Mouse (Mus musculus): ENCODE data around the gene Skap1.
"Not testable (repeated sequence)": the region's sequence is repeated elsewhere in the genome, so short reads cannot be mapped to it uniquely, and the experiment has no call there.

Skap1 gene

DNA sequence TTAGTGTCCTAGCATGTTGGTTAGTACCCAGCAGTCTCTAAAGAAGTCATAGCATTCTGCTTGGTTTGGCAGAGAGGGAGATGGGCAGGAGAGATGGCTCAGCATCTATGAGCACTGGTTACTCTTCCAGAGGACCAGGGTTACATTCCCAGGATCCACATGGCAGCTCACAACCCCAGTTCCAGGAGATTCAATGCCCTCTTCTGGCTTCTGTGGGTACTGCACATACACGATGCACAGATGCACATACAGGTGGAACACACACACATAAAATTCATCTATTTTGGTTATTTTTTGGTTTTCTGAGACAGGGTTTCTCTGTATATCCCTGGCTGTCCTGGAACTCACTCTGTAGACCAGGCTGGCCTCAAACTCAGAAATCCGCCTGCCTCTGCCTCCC, 290.9 kb downstream of the Skap1 start:
- DNase-seq (ENCODE audit: low read depth): no peak

DNA sequence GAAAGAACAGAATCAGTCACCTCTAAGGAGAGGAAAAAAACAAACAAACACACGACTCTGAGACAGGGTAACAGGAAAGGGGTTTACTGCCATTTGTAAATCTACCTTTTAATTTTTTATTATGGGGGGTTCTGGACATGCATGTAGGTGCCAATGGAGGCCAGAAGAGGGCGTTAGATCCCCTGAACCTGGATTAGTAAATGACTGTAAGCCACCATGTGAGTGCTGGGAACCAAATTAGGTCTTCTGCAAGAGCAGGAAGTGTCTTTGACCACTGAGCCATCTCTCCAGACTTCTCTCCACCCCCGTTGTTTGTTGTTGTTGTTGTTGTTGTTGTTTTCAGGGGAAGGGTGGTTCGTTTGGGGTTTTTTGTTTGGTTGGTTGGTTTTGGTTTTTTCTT, 293.0 kb downstream of the Skap1 start:
- no peak for DNase-seq (ENCODE audit: low read depth)

DNA sequence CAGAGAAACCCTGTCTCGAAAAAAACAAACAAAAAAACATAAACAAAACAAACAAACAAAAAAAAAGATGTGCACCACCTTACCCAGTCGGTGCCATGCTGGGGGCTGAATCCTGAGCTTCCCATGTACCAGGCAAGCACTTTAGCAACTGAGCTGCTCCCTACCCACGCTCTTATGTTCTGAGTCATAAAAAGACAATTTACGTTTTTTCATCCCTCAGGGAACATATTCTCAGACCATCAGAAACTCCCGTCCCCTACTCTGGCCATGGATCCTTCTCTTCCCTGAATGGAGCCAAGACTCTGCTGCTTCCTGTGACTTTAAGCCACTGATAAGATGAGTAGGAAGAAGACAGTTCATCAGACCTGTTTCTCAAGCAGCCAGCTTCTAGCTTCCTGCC, 294.0 kb downstream of the Skap1 start:
- DNase-seq (ENCODE audit: low read depth): no peak

DNA sequence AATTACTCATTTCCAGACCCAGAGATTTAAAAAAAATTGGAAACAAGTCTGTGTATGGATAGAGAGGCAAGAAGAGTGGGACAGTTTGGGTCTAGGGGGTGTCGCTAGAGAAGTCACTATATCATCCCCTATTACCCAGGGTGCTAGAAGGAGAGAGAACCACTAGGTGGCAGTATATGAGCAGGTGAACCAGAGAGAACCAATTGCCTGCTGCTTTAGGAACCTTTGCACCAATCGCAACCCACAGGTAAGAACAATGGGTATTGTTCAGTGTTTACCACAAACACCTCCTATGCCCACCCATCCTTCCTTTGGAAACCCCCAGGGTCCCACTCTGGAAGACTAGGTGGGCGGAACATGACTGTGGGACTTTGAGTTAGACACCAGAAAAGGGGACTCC, 295.6 kb downstream of the Skap1 start:
- DNase-seq (ENCODE audit: low read depth): no peak

DNA sequence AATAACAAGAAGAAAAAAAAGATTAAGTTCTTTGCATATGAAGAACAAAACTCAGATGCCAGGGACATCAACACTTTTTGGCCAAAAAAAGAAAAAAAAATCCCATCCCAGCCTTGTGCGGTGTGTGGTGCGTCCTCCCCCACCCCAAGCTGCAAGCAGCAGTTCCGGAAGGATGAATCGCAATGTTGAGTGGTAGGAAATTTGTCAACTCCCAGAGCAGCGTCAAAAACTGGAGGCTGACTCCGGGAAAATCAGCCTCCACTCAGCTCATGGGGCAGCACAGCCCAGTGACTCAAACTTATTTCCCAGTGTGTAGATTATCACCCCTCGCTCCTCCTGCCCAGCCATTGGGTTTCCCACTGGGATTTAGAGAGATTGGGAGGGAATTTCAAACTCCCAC, 297.6 kb downstream of the Skap1 start:
- DNase-seq (ENCODE audit: low read depth): no peak

DNA sequence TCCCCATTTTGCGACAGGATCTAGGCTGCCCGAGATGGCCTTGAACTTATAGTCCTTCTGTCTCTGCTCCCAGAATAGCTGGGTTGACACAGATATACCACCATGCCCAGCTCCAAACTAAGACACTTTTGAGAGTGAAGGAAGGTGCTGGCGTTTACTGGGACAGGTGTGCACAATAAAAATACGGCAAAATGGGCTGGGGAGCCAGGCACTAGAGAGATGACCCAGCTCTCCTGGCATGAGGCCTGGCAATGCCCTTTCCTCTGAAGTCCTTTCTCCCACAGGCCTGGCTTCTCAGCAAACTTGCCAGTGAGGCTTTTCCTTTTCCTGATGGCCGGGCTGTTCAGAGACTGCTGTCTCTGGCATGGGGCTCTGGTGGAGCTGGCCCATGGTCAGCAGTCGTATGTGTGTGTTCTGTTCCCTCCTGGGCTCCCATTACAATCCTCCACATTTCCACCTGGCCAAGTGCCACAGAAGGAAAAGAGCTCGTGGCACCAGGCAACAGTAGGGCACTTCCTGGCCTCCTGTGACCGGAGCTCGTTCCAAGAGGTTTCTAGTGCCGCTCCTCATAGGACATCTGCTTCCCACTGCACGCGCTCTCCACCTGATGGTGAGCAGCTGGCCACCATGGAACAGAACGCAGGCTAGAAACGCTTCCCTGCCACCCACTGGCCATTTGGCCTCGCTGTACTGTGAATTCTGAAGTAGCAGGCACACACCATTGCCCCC, 298.5 kb downstream of the Skap1 start:
- no peak for DNase-seq (ENCODE audit: low read depth)

DNA sequence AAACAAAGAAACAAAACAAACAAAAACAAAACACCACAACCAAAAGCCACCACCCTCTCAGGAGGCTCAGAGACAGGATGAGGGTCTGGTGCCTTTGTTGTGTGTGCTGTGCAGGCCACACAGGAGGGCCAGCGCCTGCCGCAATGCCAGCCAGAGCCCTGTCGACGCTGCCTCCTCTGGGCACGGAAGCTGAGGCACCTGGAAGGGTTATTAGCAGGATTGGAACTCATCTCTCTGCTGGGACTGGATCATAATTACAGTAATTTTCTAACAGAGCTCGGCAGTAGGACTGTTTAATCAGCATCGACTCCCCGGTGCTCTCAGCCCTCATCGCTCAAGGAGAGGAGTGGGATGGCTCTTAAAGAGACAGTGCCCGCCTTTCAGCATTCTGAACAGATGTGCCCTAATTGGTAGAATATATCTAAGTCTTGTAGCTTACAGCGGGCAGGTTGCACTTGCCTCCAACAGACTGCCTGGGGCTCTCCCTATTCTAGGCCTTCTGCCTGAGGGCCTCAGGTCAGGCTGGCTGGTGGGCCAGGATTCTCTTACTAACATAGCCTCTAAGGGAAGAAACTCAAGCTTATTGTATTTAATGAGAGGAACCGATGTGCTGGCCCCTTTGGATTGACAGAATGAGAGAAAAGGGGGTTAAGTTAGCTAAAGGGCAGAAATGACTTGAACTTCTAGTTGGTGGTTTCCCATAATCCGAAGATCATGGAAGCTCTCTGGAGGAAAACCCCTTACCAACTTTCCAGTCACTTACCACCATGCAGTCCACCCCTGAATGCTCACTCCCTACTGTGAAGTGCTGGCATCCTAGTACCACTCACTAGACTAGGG, 300.3 kb downstream of the Skap1 start:
- no peak for DNase-seq (ENCODE audit: low read depth)

DNA sequence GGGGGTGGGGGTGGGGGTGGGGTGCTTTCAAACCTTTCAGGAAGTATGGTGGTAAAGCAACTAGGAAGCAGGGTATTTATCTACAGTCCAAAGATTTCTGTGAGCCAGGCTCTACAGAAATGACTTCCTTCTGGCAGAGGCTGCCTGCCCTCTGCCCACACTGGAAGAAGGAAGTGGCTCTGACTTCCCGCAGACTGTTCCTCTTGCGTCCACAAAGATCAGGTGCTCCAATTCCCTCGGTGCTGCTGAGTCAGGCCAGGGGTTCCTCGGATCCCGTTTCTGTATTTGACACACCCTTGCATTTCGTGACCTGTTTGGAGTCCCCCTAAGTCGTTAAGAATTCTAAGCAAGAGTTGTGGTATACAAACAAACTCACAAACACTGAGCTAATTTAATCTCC, 301.3 kb downstream of the Skap1 start:
- DNase-seq (ENCODE audit: low read depth): no peak

DNA sequence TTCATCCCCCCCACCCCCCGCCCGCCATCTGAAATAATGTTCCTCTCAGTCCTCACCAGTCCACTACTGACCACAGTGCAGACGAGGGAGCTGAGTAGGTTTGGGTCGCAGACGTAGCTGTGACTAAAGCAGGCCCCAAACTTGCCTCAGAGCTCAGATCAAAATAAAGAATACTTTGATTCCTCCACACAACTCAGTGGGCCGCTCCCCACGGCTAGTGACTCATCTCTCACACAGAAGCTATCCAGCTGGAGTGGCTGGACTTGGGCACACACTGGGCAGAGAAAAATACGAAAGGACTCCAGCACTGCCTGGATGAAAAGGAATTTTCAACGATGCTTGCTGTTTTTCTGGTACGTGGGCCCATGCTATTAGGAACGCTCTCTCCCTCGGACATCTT, 302.2 kb downstream of the Skap1 start:
- DNase-seq (ENCODE audit: low read depth): peak; percentile 93

DNA sequence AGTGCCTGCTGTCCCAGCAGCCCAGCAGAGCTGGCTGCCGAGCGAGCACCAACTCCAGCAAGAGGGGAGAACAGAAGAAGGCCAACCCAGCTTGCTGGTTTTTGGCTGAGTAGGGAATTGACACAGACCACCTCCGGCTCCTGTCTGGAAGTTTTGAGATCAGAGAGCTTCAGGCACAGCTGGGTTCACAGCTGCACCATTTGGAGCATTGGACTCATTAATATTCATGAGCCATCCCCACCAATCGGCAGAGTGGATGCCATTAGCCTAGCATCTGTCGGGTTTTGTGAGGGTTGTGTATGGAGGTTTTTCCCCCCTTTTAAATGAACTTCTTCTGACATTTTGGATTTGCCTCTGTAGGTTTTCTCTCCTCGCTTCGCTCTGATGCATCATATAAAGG, 302.7 kb downstream of the Skap1 start:
- no peak for DNase-seq (ENCODE audit: low read depth)

DNA sequence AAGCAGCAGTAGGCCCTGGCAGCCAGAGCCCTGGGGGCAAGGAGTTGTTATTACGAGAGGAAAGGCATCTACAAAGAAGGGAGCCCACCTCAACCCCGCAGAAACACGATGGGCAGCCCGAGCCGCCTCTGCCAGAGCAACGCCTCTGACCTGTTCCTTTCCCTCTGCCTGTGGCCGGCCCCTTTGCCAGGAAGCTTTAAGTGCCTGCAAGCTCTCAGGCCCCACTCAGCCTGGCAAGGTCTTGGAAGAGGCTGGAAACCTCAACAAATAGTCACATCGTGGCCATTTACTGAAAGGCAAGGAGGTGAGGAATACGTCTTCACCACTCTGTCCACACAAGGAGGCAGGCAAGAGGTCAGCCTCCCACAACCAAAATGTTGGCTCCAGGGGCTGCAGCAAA, 303.8 kb downstream of the Skap1 start:
- no peak for DNase-seq (ENCODE audit: low read depth)

DNA sequence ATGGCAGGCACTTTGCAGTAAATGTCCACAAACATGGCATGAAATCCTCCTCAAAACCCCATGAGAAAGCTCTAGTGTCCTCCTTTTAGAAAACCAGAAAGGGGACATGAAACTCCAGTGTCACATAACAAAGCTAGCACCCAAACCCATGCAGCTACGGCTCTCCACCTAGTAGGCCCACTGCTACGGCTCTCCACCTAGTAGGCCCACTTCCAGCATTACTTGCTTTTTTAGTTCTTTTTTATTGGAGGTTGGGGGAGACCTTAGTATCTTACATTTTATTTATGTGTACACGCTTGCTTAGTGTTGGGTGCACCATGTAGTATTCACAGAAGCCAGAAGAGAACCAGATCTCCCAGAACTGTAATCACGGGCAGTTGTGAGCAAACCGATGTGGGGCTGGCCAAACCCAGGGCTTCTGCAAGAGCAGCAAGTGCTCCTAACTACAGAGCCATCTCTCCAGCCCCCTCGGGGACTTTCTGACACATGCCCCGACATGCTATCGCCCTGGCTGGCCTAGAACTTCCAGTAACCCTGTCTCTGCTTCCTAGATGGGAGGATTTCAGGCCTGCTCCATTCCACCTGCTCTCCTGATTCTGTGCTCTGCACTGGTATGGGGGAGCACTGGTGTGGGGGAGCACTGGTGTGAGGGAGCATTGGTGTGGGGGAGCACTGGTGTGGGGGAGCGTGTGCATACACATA, 307.0 kb downstream of the Skap1 start:
- no peak for DNase-seq (ENCODE audit: low read depth)

DNA sequence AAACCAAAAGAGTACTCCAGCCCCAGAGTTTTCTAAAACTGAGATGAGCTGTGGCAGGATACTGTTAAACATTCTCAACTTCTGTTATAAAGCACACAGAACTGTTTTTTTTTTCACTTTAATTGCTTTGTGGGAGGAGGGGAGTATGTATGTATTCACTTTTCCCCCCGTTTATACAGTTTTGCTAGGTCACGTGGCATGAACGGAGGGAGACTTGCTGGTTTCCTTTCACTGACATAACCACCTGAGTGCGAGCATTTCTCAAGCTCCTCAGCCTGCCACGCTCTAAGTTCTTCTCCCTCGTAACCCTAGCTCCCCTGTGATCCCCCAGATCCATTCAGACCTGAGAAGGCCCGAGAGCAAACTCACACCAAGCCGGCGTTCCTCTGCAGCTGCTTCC, 308.0 kb downstream of the Skap1 start:
- no peak for DNase-seq (ENCODE audit: low read depth)

DNA sequence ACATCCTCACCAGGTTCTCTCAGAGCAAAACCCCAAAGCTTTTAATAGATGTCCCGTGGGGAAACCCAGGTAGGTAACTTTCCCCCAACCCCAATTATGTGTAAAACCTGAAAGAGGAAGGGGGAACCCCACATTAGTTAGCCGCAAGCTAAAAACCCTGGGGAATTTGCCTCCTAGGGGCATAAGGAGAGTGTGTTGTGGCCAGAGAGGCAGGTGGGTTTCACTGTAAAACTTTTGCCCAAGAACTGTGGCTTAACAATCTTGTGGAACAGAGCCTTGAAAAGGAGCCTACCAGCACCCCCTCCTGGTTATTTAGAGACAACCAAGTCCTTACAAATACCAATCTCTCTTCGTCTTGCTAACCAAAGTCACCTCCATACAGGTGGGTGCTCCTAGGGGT, 310.1 kb downstream of the Skap1 start:
- DNase-seq (ENCODE audit: low read depth): no peak

DNA sequence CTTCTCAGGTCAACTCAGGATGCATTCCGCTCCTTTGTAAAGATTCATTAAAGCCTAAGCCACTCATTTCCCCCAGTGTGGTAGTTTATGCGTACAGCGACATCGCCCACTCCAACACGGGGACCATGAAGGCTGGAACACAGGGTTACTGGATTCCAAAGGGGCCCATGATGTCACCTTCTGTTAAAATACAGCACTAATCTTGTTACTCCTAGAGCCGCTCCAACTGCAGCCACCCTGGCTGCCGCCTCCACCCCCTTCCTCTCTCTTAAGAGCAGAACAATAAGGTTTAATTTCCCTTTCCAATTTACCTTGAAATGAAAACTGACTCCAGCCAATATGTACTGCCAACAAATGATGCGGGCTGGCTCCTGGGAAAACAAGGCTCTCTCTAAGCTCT, 310.7 kb downstream of the Skap1 start:
- DNase-seq (ENCODE audit: low read depth): no peak

DNA sequence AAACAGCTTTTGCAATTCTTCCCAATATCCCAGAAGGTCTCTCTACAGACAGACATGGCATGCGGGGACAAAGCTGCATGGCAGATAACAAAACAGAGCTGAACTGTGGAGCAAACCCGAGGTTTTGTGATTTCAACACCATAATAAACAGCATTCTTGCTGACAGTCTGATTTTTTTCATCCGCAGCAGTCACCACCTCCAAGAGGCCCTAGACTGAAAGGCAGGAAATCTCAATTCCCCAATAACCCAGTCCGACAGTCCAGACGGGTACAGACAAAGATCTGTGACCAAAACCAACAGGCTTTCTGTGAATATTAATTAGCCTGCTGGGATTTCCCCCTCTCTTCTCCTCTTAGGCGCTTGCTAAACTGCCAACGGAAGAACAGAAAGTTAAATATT, 311.3 kb downstream of the Skap1 start:
- DNase-seq (ENCODE audit: low read depth): no peak

DNA sequence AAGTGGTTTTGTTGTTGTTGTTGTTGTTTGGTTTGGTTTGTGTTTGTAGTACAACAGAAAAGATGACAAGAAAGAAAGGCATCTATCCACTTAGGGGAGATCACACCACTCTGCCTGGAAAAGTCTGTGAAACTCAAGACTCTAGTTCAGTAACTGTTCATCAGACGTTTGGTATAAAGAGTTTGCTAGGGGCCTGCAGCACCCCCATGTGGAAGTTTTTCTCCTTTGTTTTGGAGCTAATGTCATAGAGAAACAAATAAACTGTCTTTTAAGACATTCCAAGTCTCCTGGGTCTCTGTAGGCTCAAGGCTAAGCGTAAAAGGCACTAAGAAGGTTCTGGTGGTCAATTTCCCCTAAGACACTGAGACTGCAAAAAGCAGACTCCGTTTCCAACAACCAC, 311.7 kb downstream of the Skap1 start:
- DNase-seq (ENCODE audit: low read depth): no peak

DNA sequence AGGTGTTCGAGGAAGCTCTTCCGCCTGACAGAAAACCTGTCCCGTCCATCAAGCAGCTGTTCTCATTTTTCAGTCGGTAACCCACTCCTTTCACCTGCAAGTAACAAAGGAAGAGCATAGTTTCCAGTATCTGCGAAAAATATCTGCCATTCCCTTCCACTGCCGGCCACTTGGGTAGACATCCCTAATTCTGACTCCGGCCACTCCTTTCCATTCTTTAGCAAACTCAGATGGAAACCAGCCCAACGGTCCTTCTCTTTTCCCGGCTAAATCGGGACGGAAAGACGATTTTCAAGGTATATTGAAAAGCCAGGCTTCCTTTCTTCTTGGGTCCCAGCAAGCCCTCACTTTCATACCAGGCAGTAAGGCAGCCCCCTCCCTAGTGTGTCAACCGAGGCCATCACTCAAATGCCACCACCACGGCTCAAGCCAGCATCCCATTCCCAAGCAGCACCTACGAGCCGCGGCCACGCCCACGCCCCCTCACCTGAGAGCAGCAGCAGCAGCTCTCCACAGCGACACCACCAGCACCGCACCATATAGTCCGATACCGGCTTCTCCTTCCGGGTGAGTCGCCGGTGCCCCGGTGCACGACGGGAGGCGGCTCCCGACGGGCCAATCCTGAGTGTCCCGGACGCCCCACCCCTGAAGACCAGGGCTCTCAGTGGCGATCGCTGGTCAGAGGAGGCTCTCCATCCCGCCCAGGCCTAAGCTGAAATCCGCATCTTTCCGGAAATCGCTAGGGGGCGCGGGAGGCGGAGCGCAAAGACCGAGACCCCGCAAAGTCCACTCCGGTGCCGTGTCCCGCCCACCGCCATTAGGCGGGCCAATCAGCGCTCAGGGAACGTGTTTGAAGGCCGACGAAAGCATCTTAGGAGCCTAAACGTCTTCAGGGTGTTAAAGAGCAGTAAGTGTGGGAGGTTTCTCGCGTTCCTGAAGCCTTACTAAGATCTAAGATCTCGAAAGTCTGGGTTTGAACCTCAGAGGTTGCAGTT, 312.9 kb downstream of the Skap1 start, which contains the start of gene Snx11:
TSS of gene Snx11 (minus strand) at position 592 of the 995 bp plus-strand sequence.
- peak; percentile 99 for DNase-seq (ENCODE audit: low read depth)

DNA sequence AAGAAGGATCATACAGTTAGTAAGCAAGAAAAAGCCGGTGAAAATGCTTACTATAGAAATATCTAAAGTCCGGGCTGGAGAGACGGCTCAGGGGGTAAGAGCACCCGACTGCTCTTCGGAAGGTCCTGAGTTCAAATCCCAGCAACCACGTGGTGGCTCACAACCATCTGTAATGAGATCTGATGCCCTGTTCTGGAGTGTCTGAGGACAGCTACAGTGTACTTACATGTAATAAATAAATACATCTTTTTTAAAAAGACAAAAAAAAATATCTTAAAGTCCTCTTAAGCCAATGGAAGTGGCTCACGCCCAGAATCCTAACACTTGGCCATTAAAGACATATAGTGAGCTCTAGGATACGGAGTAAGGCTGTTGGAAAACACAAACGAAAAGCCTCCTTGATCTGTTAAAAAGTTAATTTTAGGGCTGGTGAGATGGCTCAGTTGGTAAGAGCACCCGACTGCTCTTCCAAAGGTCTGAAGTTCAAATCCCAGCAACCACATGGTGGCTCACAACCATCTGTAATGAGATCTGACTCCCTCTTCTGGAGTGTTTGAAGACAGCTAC, 313.8 kb downstream of the Skap1 start:
- not testable (repeated sequence) for DNase-seq (ENCODE audit: low read depth)

DNA sequence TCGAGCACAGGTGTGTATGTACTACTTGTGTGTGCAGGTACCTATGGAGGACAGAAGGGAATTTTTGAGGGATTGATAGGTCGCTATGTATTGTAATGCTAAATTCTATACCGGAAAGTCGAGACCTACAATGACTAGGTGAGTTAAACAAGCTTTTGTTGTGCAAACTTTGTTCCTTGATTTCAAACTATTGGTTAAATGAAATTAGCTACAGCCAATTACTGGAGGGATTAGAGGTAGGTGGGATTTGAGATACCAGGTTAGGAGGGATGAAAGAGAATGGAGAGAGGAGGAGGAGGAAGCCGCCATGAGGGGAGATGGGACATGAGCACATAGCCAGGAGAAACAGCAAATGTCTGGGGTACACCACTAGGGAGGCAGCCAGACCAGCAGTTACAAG, 315.9 kb downstream of the Skap1 start:
- DNase-seq (ENCODE audit: low read depth): no peak

DNA sequence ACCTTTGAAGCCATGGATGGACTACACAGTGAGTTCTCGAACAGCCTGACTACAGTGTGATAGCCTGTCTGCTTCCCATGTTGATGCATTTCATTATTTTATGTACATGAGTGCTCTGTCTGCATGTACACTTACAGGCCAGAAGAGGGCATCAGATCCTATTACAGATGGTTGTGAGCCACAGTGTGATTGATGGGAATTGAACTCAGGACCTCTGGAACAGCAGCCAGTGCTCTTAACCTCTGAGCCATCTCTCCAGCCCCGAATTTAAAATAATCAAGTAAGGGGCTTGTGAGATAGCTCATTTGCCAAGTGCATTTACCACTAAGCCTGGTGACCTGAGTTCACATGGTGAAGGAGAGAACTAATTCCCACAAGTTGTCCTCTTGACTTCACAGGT, 317.0 kb downstream of the Skap1 start:
- no peak for DNase-seq (ENCODE audit: low read depth)

Measured in fibroblast of lung, adult 2 months (primary cell).